Mouse (Mus musculus): ENCODE results near the gene Smox. TPM values are rescaled to one million over a fixed set of nuclear protein-coding genes. Genes with fewer than 3 reads are reported as not detected.

Gene Smox
- polyA plus RNA-seq, 1 experiment, result 58.3 TPM

DNA sequence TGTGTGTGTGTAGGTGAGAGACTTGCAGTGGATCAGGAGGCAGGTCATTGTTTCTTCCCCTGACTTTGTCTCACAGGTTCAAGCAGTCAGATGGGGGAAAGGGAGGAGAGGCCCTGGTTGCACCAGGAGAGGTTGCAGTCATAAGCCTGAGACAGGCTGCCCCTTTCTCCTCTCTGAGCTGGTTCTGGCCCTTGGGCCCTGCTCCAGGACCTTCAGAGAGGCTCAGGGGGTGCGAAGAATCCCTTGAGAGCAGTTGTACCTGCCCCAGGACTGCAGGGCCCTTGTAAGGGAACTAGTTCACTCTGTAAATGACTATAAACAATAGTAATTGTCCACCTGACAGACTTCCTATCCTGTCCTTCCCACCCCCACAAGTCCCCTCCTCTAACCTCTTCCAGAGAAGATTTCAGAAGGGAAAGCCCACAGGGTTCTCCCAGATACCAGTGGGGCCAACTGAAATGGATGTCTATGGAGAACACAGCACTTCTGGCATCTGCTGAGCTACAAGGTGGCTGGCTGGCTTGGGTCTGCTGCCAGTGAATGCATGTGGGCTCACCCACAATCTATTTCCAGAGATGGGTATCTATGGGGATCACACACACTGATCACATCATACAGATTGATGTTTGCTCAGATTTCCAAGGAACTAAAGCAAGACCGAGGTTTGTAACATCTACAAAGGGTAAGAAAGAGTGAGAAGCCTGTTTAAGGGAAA, 69.1 kb downstream of the Smox start:
- DNase-seq (ENCODE audit: low read depth), result no peak
- TF ChIP-seq POLR2A (IDR thresholded peaks at IDR 0.05; ENCODE audit: borderline replicate concordance, extremely low read depth, insufficient read depth, insufficient read length, poor library complexity, severe bottlenecking) (no peak), CTCF (IDR thresholded peaks at IDR 0.05; ENCODE audit: borderline replicate concordance, extremely low read depth, insufficient read depth, insufficient read length) (no peak)

DNA sequence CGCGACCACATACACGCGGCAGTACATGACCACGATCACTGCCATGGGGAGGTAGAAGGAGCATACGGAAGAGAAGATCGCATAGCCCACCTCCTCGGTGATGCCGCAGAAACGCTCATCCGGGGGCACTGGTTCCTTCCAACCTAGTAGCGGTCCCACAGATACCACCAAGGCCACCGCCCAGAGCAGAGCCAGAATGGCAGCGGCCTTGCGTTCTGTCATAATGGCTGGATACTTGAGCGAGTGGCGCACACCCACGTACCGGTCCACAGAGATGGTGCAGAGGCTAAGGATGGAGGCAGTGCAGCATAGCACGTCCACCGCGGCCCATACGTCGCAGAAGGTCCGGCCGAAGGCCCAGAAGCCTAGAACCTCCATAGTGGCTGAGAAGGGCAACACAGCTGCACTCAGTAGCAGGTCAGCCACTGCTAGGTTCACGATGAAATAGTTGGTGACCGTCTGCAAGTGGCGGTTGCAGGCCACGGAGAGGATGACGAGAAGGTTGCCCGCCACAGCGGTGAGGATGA, 70.1 kb downstream of the Smox start:
- TF ChIP-seq POLR2A (IDR thresholded peaks at IDR 0.05; ENCODE audit: borderline replicate concordance, extremely low read depth, insufficient read depth, insufficient read length, poor library complexity, severe bottlenecking), result no peak
- no peak for TF ChIP-seq CTCF (IDR thresholded peaks at IDR 0.05; ENCODE audit: borderline replicate concordance, extremely low read depth, insufficient read depth, insufficient read length)
- no peak for DNase-seq (ENCODE audit: low read depth)

GRCm38 (mm10) chr2:131561891-131562585, 70.7 kb downstream of the Smox start, which contains the start of gene Adra1d:
Gene Adra1d (minus strand): TSS chr2:131562283.
- DNase-seq (ENCODE audit: low read depth), result no peak
- TF ChIP-seq POLR2A (IDR thresholded peaks at IDR 0.05; ENCODE audit: borderline replicate concordance, extremely low read depth, insufficient read depth, insufficient read length, poor library complexity, severe bottlenecking) (no peak), CTCF (IDR thresholded peaks at IDR 0.05; ENCODE audit: borderline replicate concordance, extremely low read depth, insufficient read depth, insufficient read length) (no peak)

DNA sequence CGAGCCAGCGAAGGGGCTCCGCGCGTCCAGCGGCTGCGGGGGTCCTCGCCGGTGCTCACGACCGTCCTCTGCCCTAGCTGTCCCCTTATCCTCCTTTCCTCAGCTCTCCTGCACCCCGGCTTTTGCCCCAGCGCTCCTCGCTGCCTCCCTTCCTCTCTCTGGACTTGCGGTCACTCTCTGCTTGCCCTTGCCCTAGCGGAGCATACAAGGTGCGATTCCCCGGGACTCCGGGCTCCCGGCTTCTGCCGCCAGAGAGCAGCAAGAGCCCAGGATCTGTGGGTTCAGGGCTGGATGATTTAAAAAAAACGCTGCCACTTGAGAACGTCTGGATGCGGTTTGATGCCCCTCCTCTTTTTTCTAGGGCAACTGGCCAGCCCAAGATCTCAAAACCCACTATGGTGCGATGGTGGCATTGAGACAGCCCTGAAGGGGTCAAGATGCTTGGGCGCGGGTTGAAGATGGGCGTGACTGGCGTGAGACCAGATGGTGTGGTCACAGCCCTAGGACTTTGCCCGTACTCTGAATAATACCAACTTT, 71.4 kb downstream of the Smox start:
- TF ChIP-seq POLR2A (IDR thresholded peaks at IDR 0.05; ENCODE audit: borderline replicate concordance, extremely low read depth, insufficient read depth, insufficient read length, poor library complexity, severe bottlenecking) (no peak), CTCF (IDR thresholded peaks at IDR 0.05; ENCODE audit: borderline replicate concordance, extremely low read depth, insufficient read depth, insufficient read length) (peak; percentile 63)
- peak; percentile 75 for DNase-seq (ENCODE audit: low read depth)

Other genes starting within 250 kb of the Smox start
- 32.1 and 36.3 TPM in 2 replicates for gene Pank2, start 229.0 kb upstream of the Smox start, polyA plus RNA-seq (2012; rRNA removed)
- gene Rnf24, start 138.6 kb upstream of the Smox start, polyA plus RNA-seq (2012; rRNA removed), result 36.2 and 41.0 TPM in 2 replicates
- 0.26 and 0.48 TPM in 2 replicates for gene Adra1d, start 70.8 kb downstream of the Smox start, polyA plus RNA-seq (2012; rRNA removed)

Data from brain, embryonic 14.5 days (tissue).